In genomic region chr12:55059812-55060211, GRCm38 (mm10) we compare ENCODE assay signal across 14 mouse cellular contexts. TPM values are rescaled to one million over a fixed set of nuclear protein-coding genes. Genes with fewer than 3 reads are reported as not detected.
DNase-seq lines count a peak whose midpoint lies in the region; ATAC-seq and TF ChIP-seq lines count a peak whose summit lies in the region.
"Had no signal": no experiment of that assay in that cellular context is flagged by ENCODE, and none has a peak within 500 bp of the region (broad histone marks: within the 10 kb centered on the region; RNA-seq: fewer than 3 reads in every experiment).

No protein-coding gene starts in this region.

- TF ChIP-seq EP300 in lung, postnatal 0 days (IDR thresholded peaks at IDR 0.05) = no peak

- no peak for TF ChIP-seq CTCF in lung, postnatal 0 days (IDR thresholded peaks at IDR 0.05)

- ATAC-seq in heart, embryonic 11.5 days (replicated peaks; ENCODE audit: insufficient number of reproducible peaks, low FRiP score, low TSS enrichment) = peak; percentile 63
- ATAC-seq in lung, postnatal 0 days = no peak
- ATAC-seq in liver, embryonic 12.5 days = peak; percentile 73
- no peak for ATAC-seq in neural tube, embryonic 15.5 days (ENCODE audit: low FRiP score)
- ATAC-seq: forebrain, embryonic 16.5 days; midbrain, embryonic 13.5 days had no signal

- peaks cover 11% of the 10 kb centered on the region for H3K4me1 ChIP-seq in heart, embryonic 11.5 days (ENCODE audit: control insufficient read depth, insufficient read depth, low read length)
- no peaks in the 10 kb centered on the region; the same call in 1 of the 2 replicates for H3K4me1 ChIP-seq in lung, postnatal 0 days (ENCODE audit: insufficient read depth, low read depth, low read length)
- H3K4me1 ChIP-seq in liver, embryonic 12.5 days = peaks cover 71% of the 10 kb centered on the region
- H3K4me1 ChIP-seq in neural tube, embryonic 15.5 days = no peaks in the 10 kb centered on the region
- H3K4me1 ChIP-seq: hindbrain, embryonic 15.5 days; midbrain, embryonic 13.5 days had no signal

- peaks cover 3% of the 10 kb centered on the region; the same call in 1 of the 2 replicates for H3K36me3 ChIP-seq in heart, embryonic 11.5 days (ENCODE audit: control insufficient read depth, insufficient read depth, low read length)
- peaks cover 4% of the 10 kb centered on the region; the same call in 1 of the 2 replicates for H3K36me3 ChIP-seq in lung, postnatal 0 days (ENCODE audit: insufficient read depth, low read length)
- peaks cover 37% of the 10 kb centered on the region for H3K36me3 ChIP-seq in liver, embryonic 12.5 days
- H3K36me3 ChIP-seq in neural tube, embryonic 15.5 days = peaks cover 14% of the 10 kb centered on the region

- WGBS in heart, embryonic 11.5 days (ENCODE audit: insufficient replicate concordance) = 41% methylated on average over 3 of the region's 3 CpGs
- 25% methylated on average over 3 of the region's 3 CpGs for WGBS in lung, postnatal 0 days
- 18% methylated on average over 3 of the region's 3 CpGs for WGBS in liver, embryonic 12.5 days (ENCODE audit: insufficient replicate concordance)
- WGBS in neural tube, embryonic 15.5 days = 71% methylated on average over 3 of the region's 3 CpGs

- no peak for DNase-seq in heart, adult 18-20 months
- DNase-seq in lung, postnatal 0 days (ENCODE audit: low spot score) = peak; percentile 8
- no peak for DNase-seq in lung, postnatal 4 days
- DNase-seq in thymus, postnatal 4 days = no peak
- DNase-seq: cerebellum, adult 9-10 months; left cerebral cortex, postnatal 4 days; thymus, postnatal 36 days had no signal

- H3K4me3 ChIP-seq in heart, embryonic 11.5 days (ENCODE audit: low read depth, low read length) = no peak overlapping the region
- H3K4me3 ChIP-seq in lung, postnatal 0 days (ENCODE audit: low read depth, low read length) = no peak overlapping the region
- no peak overlapping the region for H3K4me3 ChIP-seq in liver, embryonic 12.5 days
- H3K4me3 ChIP-seq in neural tube, embryonic 15.5 days (replicated peaks) = no peak overlapping the region
- H3K4me3 ChIP-seq: erythroblast, embryonic 14.5 days; hindbrain, embryonic 15.5 days; midbrain, embryonic 13.5 days had no signal

- H3K27me3 ChIP-seq in heart, embryonic 11.5 days (ENCODE audit: control insufficient read depth, insufficient read depth, low read length) = no peaks in the 10 kb centered on the region
- H3K27me3 ChIP-seq in lung, postnatal 0 days (replicated peaks; ENCODE audit: insufficient read depth, low read length) = no peaks in the 10 kb centered on the region
- no peaks in the 10 kb centered on the region for H3K27me3 ChIP-seq in liver, embryonic 12.5 days (replicated peaks)
- no peaks in the 10 kb centered on the region for H3K27me3 ChIP-seq in neural tube, embryonic 15.5 days (replicated peaks)
- H3K27me3 ChIP-seq: hindbrain, embryonic 15.5 days; midbrain, embryonic 13.5 days had no signal

- no peak overlapping the region for H3K9ac ChIP-seq in heart, embryonic 11.5 days (ENCODE audit: low read depth, low read length)
- no peak overlapping the region for H3K9ac ChIP-seq in lung, postnatal 0 days (replicated peaks; ENCODE audit: low read depth)
- 0 out of 2 replicates have a peak overlapping the region, but pooled peaks have one; percentile 0 for H3K9ac ChIP-seq in liver, embryonic 12.5 days
- no peak overlapping the region for H3K9ac ChIP-seq in neural tube, embryonic 15.5 days (replicated peaks)
- H3K9ac ChIP-seq: hindbrain, embryonic 15.5 days; midbrain, embryonic 13.5 days had no signal

- no peak overlapping the region for H3K4me2 ChIP-seq in heart, embryonic 11.5 days
- H3K4me2 ChIP-seq in lung, postnatal 0 days (replicated peaks; ENCODE audit: low read depth, low read length) = no peak overlapping the region
- H3K4me2 ChIP-seq in liver, embryonic 12.5 days = peak overlapping the region; percentile 43
- no peak overlapping the region for H3K4me2 ChIP-seq in neural tube, embryonic 15.5 days
- H3K4me2 ChIP-seq: hindbrain, embryonic 15.5 days; midbrain, embryonic 13.5 days had no signal

- no peaks in the 10 kb centered on the region for H3K9me3 ChIP-seq in heart, embryonic 11.5 days (replicated peaks; ENCODE audit: control insufficient read depth, low read length)
- H3K9me3 ChIP-seq in lung, postnatal 0 days (ENCODE audit: low read length) = no peaks in the 10 kb centered on the region
- no peaks in the 10 kb centered on the region for H3K9me3 ChIP-seq in liver, embryonic 12.5 days (replicated peaks)
- H3K9me3 ChIP-seq in neural tube, embryonic 15.5 days (replicated peaks) = no peaks in the 10 kb centered on the region
- H3K9me3 ChIP-seq: hindbrain, embryonic 15.5 days; midbrain, embryonic 13.5 days had no signal

- peak overlapping the region; percentile 46; the same call in 1 of the 2 replicates for H3K27ac ChIP-seq in heart, embryonic 11.5 days (ENCODE audit: low read depth, low read length)
- H3K27ac ChIP-seq in lung, postnatal 0 days (ENCODE audit: low read length) = peak overlapping the region; percentile 47
- peak overlapping the region; percentile 83 for H3K27ac ChIP-seq in liver, embryonic 12.5 days
- H3K27ac ChIP-seq in neural tube, embryonic 15.5 days (replicated peaks) = no peak overlapping the region
- H3K27ac ChIP-seq: hindbrain, embryonic 15.5 days; midbrain, embryonic 13.5 days had no signal

RNA-seq across cellular contexts. Expression of gene 2700097O09Rik, which starts 20.1 kb away (rescaled TPM):
- 25.6 and 31.5 TPM in 2 replicates for polyA plus RNA-seq in heart, embryonic 11.5 days (2014; fragmentation: Nextera tagmentation; extraction: Ambion mirVana)
- 10 to 100 TPM in 1 of 2 experiments, 1 to 10 TPM in 1; 7.8 to 10.4 TPM for total RNA-seq in heart, adult 18-20 months (2021)
- 14.4 and 14.6 TPM in 2 replicates for polyA plus RNA-seq in lung, postnatal 0 days (2015; fragmentation: Nextera tagmentation; extraction: Ambion mirVana)
- 31.5 and 33.0 TPM in 2 replicates for polyA plus RNA-seq in liver, embryonic 12.5 days (2016; fragmentation: Nextera tagmentation; extraction: Ambion mirVana)
- 34.1 and 34.7 TPM in 2 replicates for polyA plus RNA-seq in neural tube, embryonic 15.5 days (2015; fragmentation: Nextera tagmentation; extraction: Ambion mirVana)

RNA-seq across cellular contexts. Expression of gene Srp54a, which starts 20.2 kb away (rescaled TPM):
- 131 and 159 TPM in 2 replicates for polyA plus RNA-seq in heart, embryonic 11.5 days (2014; fragmentation: Nextera tagmentation; extraction: Ambion mirVana)
- total RNA-seq in heart, adult 18-20 months (2021) = 100 to 1,000 TPM in 1 of 2 experiments, 10 to 100 TPM in 1; 90.2 to 109 TPM
- 124 and 130 TPM in 2 replicates for polyA plus RNA-seq in lung, postnatal 0 days (2015; fragmentation: Nextera tagmentation; extraction: Ambion mirVana)
- polyA plus RNA-seq in liver, embryonic 12.5 days (2016; fragmentation: Nextera tagmentation; extraction: Ambion mirVana) = 105 and 106 TPM in 2 replicates
- 191 and 201 TPM in 2 replicates for polyA plus RNA-seq in neural tube, embryonic 15.5 days (2015; fragmentation: Nextera tagmentation; extraction: Ambion mirVana)

RNA-seq across cellular contexts. Expression of gene Baz1a, which starts 45.7 kb away (rescaled TPM):
- 11.4 and 18.6 TPM in 2 replicates for polyA plus RNA-seq in heart, embryonic 11.5 days (2014; fragmentation: Nextera tagmentation; extraction: Ambion mirVana)
- 10 to 100 TPM in 1 of 2 experiments, 1 to 10 TPM in 1; 5.8 to 10.2 TPM for total RNA-seq in heart, adult 18-20 months (2021)
- 17.5 and 20.7 TPM in 2 replicates for polyA plus RNA-seq in lung, postnatal 0 days (2015; fragmentation: Nextera tagmentation; extraction: Ambion mirVana)
- polyA plus RNA-seq in liver, embryonic 12.5 days (2016; fragmentation: Nextera tagmentation; extraction: Ambion mirVana) = 47.6 and 54.4 TPM in 2 replicates
- 2.7 and 12.3 TPM in 2 replicates for polyA plus RNA-seq in neural tube, embryonic 15.5 days (2015; fragmentation: Nextera tagmentation; extraction: Ambion mirVana)

Comparison
In these comparisons a context has a peak if more than half of its experiments do, and no peak if none do; other contexts are left out.
1. ATAC-seq: peak in heart, embryonic 11.5 days (single experiment) and liver, embryonic 12.5 days (single experiment); none in lung, postnatal 0 days (single experiment) and neural tube, embryonic 15.5 days (single experiment).